Mouse (Mus musculus): ENCODE data around the gene Idh1. TPM values are rescaled to one million over a fixed set of nuclear protein-coding genes. Genes with fewer than 3 reads are reported as not detected.

The Idh1 gene
- total RNA-seq, 2 experiments from 2014 or later = 40.0 to 47.8 TPM

- no peak for DNase-seq (ENCODE audit: low spot score in 2 of 2)
Observed at GRCm38 (mm10) chr1:65177452-65177851, 8.8 kb downstream of the Idh1 start.

- DNase-seq (ENCODE audit: low spot score in 2 of 2) = no peak
Observed at GRCm38 (mm10) chr1:65176912-65177311, 9.4 kb downstream of the Idh1 start.

GRCm38 (mm10) chr1:65176171-65176570 is 10.1 kb downstream of the Idh1 start:
- no peak for DNase-seq (ENCODE audit: low spot score in 2 of 2)

- no peak for DNase-seq (ENCODE audit: low spot score in 2 of 2)
Observed at GRCm38 (mm10) chr1:65173716-65174115, 12.6 kb downstream of the Idh1 start.

- no peak for DNase-seq (ENCODE audit: low spot score in 2 of 2)
Observed at GRCm38 (mm10) chr1:65171579-65171978, 14.7 kb downstream of the Idh1 start.

GRCm38 (mm10) chr1:65169947-65170346 is 16.4 kb downstream of the Idh1 start:
- no peak for DNase-seq (ENCODE audit: low spot score in 2 of 2)

- no peak for DNase-seq (ENCODE audit: low spot score in 2 of 2)
Observed at GRCm38 (mm10) chr1:65169536-65169935, 16.8 kb downstream of the Idh1 start.

- DNase-seq (ENCODE audit: low spot score in 2 of 2) = no peak
Observed at GRCm38 (mm10) chr1:65167496-65167895, 18.8 kb downstream of the Idh1 start.

GRCm38 (mm10) chr1:65162210-65162609 is 24.1 kb downstream of the Idh1 start:
- peak in 1 of 2 experiments; percentile 43 for DNase-seq (ENCODE audit: low spot score in 2 of 2)

- DNase-seq (ENCODE audit: low spot score in 2 of 2) = no peak
Observed at GRCm38 (mm10) chr1:65156111-65156510, 30.2 kb downstream of the Idh1 start.

- DNase-seq (ENCODE audit: low spot score in 2 of 2) = no peak
Observed at GRCm38 (mm10) chr1:65154814-65155213, 31.5 kb downstream of the Idh1 start.

GRCm38 (mm10) chr1:65147971-65148370 is 38.3 kb downstream of the Idh1 start:
- no peak for DNase-seq (ENCODE audit: low spot score in 2 of 2)

GRCm38 (mm10) chr1:65147326-65147725 is 39.0 kb downstream of the Idh1 start:
- no peak for DNase-seq (ENCODE audit: low spot score in 2 of 2)

- DNase-seq (ENCODE audit: low spot score in 2 of 2) = no peak
Observed at GRCm38 (mm10) chr1:65146601-65147000, 39.7 kb downstream of the Idh1 start.

GRCm38 (mm10) chr1:65144783-65145182 is 41.5 kb downstream of the Idh1 start:
- no peak for DNase-seq (ENCODE audit: low spot score in 2 of 2)

GRCm38 (mm10) chr1:65137560-65137959 is 48.7 kb downstream of the Idh1 start:
- no peak for DNase-seq (ENCODE audit: low spot score in 2 of 2)

GRCm38 (mm10) chr1:65132833-65133232 is 53.5 kb downstream of the Idh1 start:
- no peak for DNase-seq (ENCODE audit: low spot score in 2 of 2)

GRCm38 (mm10) chr1:65131671-65132070 is 54.6 kb downstream of the Idh1 start:
- DNase-seq (ENCODE audit: low spot score in 2 of 2) = no peak

GRCm38 (mm10) chr1:65130226-65130625 is 56.1 kb downstream of the Idh1 start:
- DNase-seq (ENCODE audit: low spot score in 2 of 2) = no peak

- no peak for DNase-seq (ENCODE audit: low spot score in 2 of 2)
Observed at GRCm38 (mm10) chr1:65129634-65130180, 56.6 kb downstream of the Idh1 start.

GRCm38 (mm10) chr1:65122574-65123372 is 63.5 kb downstream of the Idh1 start, which contains the start of gene D630023F18Rik:
Gene D630023F18Rik (minus strand): TSS chr1:65123214.
- DNase-seq (ENCODE audit: low spot score in 2 of 2) = peak in 1 of 2 experiments; percentile 47

- DNase-seq (ENCODE audit: low spot score in 2 of 2) = no peak
Observed at GRCm38 (mm10) chr1:65119438-65119837, 66.9 kb downstream of the Idh1 start, which contains the start of gene Gm28845. Gene Gm28845 (minus strand): TSS chr1:65119558.
